Mouse (Mus musculus) thymus, postnatal 4 days (tissue): ENCODE measurements around the gene Prkcz.
A peak's percentile ranks its signal among the peaks of the same experiment; 100 is the strongest.

ENCODE experiments used
- DNase-seq: peaks from one replicate; pipeline ENCODE4 v3.0.0; 2021

Gene Prkcz

DNA sequence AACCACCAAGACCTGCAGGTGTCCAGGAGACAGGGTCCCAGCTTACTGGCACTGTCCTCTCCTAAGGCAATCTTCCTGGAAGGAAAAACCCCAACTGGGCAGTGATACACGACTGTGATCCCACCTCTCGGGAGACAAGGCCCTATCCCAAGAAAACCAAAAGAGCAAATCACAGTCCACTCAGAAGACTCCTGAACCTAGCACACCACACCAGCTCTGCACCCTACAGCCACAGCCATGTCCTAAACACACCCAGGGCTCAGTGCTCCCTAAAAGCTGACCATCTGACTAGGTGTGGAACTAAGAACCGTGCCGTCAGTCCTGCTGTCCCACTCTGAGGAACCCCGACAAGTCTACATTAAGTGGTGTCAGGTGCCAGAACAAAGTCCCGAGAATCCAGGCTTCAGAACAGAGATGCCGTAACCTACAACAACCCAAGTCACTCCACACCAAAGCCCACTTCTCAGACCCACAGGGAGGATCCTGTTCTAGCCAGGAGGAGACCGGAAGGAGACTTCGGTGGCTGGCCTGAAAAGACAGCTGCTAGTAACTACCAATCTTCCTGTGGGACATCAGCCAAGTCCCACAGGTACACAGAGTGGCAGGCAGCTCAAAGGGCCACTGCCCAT, 142.9 kb downstream of the Prkcz start:
- DNase-seq = no peak

DNA sequence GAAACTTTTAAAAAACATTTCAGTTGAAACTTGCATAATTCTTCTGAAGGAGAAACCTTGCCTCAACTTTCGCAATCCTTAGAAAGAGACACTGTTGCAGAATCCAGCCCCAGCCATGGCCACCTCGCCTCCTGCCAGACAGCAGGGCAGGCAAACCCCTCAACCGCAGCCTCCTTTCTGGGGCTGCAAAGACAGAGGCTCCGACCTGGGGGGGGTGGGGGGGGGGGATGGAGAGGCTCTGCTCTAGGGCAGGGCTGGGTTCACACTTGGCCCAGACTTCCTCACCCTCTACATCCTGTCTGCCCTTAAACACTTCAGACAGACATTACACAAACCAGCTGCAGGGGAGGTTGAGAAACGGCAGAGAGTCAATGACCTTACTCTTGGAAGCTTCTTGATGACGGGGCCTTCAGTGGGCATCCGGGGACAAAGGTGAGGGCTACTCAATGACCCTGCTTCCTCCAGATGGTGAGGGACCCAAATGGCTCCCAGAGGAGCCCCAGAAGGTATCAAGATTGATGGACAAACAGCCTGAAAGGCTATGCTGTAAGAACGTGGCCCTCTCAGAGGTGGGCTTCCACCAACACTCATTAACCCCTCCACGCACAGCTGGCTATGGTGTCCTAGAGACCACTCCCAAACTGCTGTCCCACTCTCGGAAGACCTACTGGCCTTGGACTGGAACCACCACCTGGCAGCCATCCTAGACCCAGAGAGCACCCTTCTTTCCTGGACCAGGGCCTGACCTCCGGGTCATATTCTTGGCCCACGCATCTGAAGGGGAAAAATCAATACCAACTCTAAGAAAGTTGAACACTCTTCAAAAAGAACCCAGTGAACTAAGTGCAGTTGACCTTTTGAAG, 143.7 kb downstream of the Prkcz start:
- DNase-seq = peak; percentile 47

DNA sequence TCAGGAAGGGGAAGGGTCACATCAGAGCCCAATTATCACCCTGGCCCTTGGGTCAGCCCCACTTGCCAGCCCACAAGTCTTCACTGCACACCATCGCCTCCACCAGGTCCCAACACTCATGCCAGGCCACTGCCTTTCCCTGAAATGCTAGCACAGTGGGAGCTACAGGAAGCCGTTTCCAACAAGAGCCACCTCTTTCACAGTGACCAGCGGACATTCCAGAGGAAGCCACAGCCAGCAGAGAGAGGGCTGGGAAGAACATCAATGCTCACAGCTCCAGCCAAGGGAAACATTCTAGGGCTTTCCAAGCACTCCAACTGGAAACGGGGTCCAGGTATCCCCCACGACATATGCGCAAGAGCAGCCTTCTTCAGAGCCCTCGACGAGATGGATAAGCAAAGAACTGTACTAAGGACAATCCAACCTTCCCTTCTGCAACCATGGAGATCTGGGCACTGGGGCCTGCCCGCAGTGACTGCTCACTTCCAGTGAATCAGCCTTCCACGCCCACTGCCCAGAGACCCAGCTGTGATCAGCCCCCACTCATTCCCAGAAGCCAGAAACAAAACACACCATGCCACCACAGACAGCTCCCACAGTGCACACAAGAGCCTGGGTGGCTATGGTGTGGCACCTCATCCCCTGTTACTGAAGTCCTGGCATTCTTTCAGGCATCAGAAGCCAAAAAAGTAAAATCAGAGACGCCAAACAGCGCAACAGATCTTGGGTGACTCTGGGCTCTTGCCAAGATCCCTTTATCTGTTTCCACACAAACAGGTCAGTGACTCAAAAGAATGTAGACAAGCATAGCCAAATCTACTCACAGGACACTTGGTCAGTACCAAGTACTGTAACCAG, 145.2 kb downstream of the Prkcz start:
- DNase-seq = peak; percentile 15

DNA sequence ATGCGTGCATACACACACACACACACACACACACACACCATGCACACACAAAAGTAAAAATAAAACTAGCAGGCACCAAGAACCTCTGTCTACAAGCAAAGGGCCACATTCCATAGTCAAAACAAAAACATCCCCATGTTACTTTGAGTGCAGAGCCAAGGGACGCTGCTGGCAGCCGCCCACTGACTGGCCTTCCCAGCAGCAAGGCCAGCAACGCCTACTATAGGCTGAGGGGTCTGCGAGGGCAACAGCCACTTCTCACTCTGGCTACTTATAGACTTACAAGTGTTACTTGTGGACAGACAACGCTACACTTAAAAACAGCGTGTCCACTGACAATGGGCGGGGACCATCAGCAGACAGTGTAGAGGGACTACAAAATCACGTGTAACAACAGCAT, 146.0 kb downstream of the Prkcz start:
- DNase-seq = no peak

DNA sequence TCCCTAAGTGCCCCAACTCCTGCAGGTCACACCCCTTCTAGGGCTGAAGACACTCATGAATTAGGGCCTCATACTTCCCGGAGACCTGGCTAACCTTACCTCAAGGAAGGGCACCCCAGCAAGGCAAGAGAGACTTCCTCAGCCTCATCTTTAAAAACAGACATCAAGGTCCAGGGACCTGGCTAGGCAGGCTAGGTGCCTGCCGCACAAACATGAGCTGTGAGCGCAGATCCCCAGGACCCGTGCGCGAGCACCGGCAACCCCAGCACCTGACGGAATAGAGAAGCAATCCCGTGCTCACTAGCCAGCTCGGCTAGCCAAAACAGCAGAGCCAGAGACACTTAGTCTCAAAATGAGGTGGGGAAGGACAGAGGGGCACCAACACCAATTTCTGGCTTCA, 146.4 kb downstream of the Prkcz start:
- DNase-seq = no peak

DNA sequence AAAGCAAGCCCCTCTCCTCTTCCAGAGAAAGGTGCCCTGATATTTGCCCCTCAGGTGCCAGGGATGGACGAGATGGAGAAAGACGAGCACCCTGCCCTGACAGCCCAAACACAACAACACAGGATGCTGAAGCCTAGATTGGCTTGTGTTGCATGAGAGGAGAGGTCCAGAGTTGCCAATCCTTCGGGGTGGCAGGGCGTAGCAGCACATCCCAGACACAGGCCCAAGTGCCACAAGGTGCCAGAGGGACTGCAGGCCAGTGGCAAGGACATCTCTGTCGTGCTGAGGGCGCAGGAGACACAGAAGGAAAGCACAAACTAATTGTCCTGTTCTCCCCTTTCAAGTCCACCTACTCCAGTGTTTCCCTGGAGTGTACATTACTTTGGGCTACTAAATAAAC, 147.0 kb downstream of the Prkcz start:
- DNase-seq = no peak

DNA sequence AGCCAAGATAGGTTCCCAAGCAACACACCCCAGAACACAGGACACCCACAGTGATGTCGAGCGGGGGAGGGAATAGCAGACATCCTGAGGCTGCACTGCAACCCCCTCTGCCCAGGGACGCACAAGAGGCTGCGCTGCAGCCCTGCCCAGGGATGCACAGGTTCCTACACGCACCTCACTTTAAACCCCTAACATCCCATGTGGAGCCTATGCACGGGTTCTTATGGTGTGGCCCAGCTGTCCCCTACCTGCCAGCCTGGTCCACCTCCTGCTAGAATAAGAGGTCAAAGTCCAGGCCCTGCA, 147.5 kb downstream of the Prkcz start:
- DNase-seq = no peak

DNA sequence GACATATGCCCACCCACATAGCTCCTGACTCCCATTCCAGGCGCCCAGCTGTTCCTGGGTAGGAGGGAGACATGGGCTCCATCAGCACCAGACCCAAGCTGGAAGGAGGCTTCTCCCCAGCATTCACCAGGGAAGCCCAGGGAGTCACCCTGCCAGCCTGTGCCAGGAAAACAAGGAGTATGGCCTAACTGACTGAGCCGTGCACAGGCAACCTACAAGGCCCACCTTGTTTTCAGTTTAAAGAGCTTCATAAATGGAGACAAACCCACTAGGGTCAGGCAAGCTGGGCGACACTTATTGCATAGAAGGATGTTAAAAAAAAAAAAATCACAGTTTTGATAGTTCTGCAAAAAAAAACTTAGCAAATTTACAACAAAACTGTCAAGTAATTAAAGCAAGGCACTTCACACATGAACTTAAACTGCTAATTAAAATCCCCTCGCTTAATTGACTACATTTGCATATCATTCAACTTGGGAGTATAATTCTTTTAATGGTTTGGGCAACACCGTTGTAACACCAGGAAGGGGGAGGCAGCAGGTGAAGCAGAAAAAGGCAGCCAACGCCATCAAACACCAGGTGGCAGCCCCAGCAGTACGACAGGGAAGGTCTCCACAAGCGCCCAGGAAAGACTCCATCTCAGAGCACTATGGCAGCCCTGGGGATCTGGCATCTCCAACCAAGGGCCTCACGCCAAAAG, 148.0 kb downstream of the Prkcz start:
- peak; percentile 55 for DNase-seq
